Mouse (Mus musculus): ENCODE data around the gene Rarb.

The Rarb gene

DNA sequence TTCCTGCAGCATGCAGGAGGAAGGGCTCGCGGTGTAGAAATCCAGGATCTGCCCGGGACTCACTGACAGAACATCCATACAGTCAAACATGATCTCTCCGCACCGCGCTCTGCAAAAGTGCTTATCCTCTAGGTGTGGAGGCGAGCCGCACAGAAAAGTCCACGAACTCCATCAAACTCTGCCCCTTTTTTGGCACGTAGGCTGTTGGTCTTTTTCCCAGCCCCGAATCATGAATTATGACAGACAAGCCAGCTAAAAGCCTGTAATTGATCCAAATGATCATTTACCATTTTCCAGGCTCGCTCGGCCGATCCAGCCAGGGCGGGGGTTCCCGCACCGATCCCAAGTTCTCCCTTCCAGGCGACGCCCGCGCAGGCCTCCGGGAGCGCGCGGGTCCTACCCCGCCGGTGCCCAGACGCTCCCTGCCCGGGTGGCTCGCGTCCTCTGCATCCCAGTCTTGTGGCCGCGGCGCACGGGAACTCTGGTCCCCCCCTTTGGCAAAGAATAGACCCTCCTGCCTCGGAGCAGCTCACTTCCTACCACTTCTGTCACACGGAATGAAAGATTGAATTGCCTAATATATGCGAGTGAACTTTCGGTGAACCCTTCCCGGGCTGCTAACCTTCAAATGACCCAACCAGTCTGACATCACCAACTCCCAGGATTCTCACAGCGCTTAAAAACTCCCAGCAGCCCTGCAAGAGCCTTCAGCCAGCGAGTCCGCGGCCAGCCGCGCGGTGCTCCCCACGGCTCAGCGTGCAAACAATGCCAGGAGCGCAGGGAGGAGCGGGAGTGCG, 243.8 kb downstream of the Rarb start:
- DNase-seq = peak; percentile 74

DNA sequence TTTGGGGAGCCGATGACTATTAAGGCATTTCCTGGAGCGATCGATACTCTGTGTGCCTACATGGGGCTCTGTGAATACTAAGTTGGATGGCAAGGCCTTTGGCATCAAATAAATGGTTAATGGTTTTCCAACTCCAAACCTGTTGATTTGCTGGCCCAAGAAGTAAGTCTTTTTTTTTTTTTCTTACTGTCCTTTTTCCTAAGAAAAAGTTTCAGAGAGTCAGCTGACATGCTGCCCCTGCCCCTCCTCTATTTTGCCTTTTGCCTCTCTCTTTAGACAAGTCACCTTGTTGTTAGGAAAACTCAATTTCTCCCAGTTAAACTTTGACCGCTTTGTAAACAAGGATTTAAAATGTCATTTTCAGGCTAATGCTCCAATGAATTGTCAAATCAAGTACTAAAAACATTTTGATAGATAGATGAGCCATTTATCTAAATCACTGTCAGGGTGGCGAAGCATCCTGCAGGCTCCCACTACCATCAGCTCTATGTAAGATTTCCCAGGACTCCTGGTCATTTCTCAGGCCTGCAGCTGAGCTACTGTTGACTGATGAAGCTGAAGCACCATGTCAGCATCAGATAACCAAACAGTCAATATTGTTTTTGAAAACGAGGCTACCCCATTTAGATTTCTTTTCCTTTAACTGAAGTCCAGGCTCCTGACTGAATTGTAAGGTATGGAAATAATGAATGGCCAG, 245.3 kb downstream of the Rarb start:
- DNase-seq = no peak

DNA sequence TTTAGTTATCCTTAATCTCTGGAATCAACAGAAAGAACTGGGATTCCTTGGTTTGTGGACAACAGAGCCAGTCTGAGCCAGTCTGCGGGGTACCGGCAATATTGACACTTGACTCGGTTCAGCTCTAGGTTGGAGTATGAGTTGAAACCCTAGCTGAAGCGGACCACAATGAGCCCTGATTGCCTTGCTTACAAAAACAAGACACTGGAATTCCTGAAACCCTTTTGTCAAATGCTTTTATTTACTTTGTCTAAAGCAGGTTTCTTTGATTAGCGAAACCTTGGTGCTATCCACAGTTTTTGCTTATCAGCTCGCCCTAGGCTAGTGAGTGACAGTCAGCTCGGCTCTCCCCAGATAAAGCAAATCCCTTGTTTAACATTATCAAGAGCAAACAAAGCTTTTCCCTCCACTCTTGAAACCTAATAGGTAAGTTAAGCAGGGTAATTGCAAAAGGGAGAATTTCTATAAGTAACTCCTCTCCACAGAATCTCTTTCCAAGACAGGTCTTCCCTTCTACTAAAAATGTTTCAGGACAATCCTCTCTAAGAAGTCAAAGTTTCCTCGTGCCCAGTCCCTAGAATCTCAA, 246.1 kb downstream of the Rarb start:
- no peak for DNase-seq

DNA sequence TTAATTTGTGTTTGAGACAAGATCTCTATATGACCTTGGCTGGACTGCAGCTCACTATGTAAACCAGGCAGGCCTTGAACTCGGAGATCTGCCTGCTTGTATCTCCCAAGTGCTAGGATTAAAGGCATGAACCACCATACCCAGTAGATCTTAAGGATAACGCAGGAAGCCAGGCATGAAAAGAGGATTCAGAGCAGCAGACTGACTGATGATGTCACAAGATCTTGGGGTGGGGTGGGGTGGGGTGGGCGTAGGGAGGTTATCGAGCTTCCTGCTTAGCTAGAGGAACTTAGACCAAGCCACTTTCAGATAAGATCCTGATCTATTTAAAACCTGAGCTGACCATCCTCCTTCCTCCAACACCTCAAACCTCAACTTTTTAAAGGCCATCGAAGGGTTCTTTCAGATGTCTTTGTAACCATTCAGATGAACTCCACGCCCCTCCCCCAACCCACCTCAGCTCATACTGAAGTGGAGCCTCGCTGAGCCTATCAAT, 249.4 kb downstream of the Rarb start:
- no peak for DNase-seq

DNA sequence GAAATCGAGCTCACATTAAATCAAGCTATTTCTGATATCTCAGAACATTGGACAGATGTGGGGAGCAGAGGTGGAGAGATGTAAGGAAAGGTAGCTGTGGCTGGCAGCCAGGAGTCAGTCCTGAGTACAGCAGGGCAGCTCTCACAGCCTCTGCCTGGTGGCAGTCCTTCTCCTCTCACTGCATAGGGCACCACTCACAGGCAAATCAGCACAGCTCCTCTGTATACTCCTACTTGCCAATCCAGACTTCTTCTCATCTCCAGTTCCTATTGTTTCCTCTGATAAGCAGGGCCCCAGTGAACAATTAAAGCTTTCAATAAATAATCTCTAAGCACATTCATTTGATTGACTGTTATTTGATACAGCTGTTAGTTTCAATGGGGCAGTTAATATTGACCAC, 252.0 kb downstream of the Rarb start:
- no peak for DNase-seq

DNA sequence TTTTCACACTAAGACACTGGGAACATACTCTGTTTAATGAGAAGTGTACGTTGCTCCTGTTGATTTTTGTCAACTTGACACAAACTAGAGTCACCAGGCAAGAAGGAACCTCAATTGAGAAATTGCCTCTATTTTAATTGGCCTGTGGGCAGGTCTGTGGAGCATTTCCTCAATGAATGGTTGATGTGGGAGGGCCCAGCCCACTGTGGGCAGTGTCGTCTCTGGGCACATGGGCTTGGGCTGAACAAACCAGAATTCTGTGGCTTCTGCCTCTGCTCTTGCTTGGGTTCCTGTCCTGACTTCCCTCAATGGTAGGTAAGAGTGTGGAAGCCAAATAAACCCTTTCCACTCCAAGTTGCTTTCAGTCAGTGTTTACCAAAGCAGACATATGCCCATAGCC, 255.0 kb downstream of the Rarb start:
- no peak for DNase-seq

DNA sequence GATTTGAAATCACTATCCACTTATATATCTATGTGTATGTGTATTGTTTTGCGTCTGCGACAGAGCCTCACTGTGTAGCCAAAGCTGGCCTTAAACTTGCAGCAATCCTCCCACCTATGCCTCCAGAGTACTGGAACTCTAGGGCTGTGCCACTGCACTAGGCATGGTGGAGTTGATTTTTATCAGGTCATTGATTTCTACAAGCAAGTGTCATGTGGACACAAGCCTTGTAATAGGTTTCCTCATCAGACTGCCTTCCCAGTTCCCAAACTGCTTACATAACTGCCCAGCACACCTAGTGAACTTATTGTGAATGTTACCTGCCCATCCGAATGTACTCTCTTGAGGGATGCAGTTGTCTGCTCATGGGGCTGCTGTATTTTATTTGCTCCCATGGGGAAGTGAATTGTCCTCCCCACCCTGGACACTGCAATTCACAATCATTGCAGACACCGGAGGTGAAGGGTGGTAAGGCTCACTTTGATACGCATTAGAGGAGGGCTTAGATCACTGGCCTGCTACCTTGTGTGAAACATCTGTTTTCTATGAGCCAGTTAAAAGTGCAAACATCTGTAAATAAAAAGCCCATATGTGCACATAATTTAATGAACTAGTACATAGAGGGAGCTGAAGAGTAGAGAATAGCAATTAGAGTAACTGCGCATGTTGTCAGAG, 257.3 kb downstream of the Rarb start:
- no peak for DNase-seq

DNA sequence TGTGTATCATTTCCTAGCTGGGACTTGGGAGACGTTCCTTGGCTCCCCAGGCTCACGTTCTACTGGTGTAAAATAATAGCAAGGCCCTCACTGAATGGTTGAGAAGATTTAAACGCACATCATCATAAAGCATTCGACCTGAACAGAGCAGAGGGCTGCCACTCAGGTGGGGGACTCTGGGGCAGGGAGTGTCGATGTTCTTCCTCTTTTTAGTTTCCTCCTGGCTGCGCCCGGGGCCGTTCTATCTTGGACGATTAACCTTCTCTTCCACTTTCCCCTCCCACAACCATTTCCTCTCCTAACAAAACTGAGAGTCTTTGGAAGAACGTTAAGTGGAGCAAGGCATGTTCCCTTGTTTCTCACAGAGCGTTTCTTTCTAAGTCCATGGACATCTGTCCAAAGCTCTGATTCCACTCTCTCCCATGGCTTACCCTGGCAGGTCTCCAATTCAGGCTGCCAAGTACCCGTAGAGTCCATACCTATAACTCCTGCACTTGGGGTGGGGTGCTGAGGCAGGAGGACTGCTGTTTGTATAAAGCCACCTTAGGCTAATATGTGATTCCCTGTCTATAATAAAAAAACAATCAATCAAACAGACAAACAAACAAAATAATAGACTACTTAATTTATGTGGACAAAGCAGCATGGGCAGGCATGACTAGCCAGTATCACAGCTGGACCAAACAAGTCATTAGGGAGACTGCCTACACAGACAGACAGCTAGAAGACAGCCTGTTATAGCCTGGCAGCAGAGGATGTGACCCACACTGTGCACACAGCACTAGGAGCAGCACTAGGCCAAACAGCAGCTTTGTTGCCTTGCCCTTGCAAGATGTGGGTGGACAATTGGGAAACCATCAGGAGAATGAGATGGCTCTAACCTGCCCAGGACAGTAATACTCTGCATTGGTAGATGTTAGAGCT, 259.4 kb downstream of the Rarb start:
- no peak for DNase-seq

DNA sequence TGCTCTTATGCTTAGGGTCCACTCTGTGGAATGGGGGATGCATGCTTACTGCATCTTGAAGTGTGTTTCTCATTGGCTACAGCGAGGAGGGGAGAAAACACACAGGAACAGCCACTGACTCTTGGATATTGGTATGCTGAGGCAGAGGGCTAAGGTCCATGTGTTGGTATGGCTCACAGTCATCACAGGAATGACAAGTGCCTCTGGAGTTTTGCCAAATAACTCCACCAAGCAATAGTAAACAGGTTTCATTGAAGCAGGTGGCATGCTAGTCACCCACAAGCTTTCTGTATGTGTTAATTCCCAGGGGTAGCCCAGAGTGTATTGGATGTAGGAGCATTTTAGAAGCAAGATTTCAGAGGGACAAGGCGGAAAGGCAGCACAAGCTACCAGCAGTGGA, 260.9 kb downstream of the Rarb start:
- DNase-seq = no peak

DNA sequence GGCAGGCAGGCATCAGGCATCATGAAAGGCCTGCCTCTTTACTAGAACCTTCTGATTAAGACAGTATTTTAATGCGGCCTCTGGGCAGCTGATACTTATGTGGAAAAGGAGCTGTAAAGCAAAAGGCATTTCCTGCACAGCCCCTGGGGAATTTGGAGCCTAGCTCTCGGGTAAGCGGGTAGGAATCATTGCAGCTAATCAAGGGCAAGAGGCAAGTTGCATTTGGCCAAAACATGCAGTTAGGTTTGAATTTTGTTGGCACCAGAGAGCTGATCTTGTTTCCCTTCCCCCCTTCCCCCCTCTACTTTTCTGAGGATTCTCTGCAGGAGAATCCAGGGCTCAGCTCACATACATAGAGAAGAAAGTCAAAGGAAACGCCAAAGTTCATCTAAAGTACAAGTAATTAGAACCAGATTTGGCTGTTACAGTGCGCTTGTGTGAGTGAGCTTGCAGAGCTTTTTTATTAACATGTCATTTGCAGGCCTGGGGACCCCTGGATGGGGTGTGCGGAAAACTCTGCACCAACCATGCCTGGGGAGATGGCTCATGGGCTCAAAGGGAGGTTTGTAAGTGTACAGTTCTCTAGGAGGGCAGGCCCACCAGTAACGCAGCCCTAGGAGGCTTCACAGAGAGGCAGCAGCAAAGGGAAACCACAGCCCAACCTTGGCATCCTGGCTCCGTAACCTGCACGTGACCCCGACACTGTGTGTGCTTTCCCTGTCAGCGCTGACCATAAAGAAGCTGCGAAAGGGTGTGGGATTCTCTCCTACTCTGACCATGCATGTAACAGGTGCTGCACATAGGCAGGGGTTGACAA, 264.1 kb downstream of the Rarb start:
- DNase-seq = no peak

DNA sequence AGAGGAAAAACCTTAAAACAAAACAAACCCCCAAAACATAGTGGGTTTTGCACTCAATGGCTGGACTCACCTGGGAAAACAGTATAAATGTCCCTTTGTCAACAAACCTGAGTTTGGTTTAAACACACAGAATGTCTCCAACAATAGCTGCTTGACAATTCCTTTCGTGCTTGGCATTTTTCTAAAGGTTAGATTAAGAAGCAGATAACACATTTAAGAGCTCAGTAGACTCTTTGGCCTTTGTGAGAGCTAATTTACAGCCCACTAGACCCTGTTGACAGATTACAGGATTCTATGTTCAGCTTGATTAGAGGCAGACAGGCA, 264.7 kb downstream of the Rarb start:
- no peak for DNase-seq

DNA sequence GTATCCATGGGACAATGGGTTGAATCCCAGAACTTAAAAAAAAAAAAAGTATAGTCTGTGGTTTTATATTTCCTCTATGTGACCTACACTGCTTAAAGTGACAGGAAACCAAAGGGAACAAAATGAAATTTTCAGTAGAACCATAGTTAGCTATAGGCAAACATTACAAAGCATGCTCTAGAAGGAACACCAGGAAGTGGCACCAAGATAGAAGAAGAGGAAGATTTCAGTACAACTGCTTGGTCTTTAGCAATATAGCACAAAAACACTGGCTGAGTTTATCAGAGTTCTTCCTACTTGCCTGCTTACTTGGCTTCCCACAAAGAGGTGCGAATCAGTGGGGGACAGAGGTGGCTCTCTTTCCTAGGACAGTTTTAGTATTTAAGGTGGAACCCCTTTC, 266.7 kb downstream of the Rarb start:
- DNase-seq = no peak

DNA sequence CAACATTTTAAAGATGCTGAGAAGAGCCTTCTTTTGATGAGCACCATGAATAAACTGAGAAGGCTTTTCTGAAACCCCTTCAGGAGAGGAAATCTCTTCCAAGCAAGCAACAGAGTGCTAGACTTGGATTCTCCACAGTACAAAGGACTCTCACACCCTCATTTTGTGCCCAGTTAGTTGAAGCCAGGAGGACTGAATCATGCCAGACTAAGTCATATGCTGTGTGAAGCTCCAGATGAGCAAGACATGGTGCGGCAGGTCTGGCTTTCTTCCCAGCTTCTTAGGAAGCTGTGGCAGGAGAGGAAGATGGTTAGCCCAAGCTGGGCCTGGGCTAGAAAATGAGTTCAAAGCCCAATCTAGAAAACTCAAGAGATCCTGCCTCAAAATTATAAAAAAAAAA, 267.1 kb downstream of the Rarb start:
- no peak for DNase-seq

DNA sequence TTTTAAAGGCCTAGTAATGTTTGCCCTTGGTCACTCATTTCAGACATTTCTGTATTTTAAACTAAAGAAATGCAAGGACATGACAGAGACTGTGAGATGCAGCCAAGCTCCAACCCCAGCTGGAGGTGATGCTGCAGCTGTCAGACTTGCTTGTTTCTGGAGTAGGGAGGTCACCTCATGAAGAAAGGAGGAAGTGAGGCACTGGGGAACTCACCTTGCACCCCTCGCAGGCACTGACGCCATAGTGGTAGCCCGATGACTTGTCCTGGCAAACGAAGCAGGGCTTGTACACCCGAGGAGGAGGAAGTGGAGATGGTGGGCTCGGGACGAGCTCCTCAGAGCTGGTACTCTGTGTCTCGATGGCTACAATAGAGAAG, 270.8 kb downstream of the Rarb start:
- no peak for DNase-seq

DNA sequence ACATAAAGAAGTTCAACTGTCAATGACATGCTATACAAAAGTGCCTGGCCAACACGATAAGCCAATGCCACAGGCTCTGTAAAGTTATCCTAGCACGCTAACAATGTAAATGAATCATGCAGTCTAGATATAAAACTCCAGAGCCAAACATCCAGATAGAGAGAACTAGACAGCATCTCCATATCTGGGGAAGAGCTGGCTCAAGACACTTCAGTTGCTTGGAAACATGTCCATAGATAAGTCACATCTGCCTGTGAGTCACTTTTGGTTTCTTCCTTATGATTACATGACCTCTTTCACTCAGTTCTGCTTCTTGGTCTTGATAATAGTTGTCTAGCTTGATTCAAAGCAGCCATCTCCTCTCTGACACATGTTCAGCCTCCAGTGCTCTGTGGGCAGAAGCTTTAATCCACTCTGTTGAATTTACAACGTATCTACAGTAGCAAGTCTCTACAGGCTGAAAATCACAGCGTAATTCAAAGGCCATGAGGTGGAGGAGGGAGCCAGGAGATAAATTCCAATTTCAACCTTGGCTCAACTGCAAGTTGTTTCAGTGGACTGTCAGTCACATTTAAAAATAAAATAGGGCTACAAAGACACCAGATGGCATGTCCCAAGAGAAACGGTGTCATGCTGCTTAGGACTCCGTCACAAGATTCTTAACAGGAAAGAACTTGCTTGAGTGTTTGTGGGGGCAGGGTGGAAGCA, 271.3 kb downstream of the Rarb start:
- no peak for DNase-seq

DNA sequence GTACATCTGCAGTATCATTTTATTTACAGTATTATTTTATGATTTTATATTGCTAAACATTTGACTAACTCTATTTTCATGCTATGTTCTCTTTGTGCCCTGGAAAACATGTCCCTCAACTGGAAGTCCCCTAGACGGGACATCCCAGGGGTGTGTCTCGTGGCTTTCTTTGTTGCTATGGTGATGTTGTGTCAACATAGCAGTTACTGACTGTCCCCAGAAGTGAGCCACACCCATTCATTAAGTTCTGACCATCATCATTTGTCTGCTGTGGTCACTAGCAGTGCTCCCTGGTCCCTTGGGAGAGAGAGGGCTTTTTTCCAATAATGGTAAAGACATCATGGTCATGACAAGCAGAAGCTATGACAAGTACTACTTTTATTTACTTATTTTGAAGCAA, 274.0 kb downstream of the Rarb start:
- DNase-seq = no peak

DNA sequence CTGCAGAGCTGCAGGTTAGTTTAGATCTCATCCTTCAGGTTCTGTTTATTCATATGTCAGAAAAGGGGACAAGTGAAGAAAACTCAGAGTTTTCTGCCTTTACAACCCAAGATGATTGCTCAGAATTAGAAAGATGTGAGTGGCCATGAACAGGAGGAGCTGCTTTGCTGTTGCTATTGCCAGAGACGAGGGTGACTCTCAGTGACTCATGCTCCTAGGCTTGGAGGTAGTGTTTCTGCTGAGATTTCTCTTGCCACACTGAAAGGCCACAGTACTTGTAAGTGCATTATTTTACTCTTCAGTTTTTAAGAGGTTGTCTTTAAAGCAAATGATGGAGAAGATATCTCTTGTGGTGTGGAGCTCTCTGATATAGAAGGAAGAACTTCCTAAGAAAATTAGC, 277.3 kb downstream of the Rarb start:
- DNase-seq = no peak

DNA sequence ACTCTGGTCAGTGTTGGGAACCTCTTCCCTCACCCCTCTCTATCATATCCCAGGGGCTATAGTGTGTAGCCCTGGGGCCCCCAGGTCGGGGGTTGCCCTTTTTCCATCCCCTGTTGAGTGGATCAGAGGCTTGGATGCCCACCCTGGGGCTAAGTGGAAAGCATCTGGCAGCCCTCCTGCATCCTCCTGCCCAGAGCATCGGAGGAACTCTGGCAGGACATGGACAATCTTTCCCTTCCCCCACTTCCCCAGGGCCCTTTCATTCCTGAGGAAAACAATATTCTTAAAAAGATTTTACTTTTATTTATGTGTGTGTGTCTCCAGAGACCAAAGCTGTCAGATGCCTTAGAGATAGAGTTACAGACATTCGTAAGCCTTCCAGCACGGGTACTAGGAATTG, 281.5 kb downstream of the Rarb start:
- no peak for DNase-seq

DNA sequence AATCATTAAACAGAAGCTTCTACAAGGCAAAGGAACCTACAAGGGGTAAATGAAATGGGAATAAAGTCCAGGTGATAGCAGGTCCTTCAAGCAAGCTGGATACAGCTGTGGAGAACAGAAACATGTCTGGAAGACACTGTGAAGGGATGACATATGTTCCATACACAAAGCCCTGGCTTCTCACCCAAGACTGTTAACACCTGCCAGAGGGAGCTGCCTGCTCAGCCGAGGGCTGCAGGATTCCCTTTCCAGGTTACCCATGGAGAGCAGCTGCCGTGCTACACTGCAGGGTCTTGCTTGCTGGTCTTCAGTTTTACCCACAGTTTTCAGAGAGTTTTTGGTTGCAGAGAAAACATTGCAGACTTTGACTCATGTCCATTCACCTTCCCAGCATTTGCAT, 290.3 kb downstream of the Rarb start:
- no peak for DNase-seq

DNA sequence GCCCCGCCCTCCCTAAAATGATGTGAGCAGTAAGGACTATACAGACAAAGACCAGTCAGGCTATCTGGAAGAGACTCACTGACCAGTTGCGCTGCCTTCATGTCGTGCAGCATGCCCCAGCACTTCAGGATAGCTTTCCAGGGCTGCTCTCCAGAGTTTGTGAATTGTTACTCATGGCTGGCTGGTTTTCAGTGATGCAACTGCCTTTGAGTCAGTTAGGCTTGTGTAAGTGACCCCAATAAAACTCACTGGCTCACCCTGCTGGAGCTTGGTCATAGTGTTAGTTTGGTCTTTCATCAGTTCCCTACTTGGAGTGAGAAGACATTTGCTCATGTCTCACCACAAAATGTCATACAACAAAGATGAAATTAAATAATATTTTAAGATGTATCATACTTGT, 292.8 kb downstream of the Rarb start:
- no peak for DNase-seq

Data from liver (tissue).